Mouse (Mus musculus) MEL (cell line): ENCODE data around the gene Twnk. TPM values are rescaled to one million over a fixed set of nuclear protein-coding genes. Genes with fewer than 3 reads are reported as not detected.
A peak's percentile ranks its signal among the peaks of the same experiment; 100 is the strongest.

Experiments
- DNase-seq: peaks from one replicate; pipeline ENCODE4 v3.0.0; 2011; ENCODE audit warnings: low read depth, low spot score
- H3K27ac ChIP-seq: 2 replicates; pipeline ENCODE4 v1.5.1; 2012; ENCODE audit warnings: low read depth, mild to moderate bottlenecking, control low read depth, low read length, moderate library complexity; ENCODE audit not compliant: control insufficient read depth
- H3K27me3 ChIP-seq, 2 experiments: fragments of 150-350 bp in 1 of 2; sonication (generic) in 1 of 2; 2 replicates each; pipeline ENCODE4 v1.6.1; 2012; ENCODE audit warnings: low read length in 2 of 2, mild to moderate bottlenecking in 2 of 2, improper control_type of control experiment in 1 of 2, moderate library complexity in 1 of 2; ENCODE audit not compliant: insufficient read depth in 2 of 2, control insufficient read depth in 1 of 2
- H3K36me3 ChIP-seq, 2 experiments: 2 replicates each; pipeline ENCODE4 v1.6.1; 2012 to 2014; ENCODE audit warnings: low read length in 2 of 2, improper control_type of control experiment in 1 of 2, inconsistent platforms in 1 of 2, mild to moderate bottlenecking in 1 of 2; ENCODE audit not compliant: insufficient read depth in 2 of 2, control insufficient read depth in 1 of 2
- H3K4me1 ChIP-seq, 2 experiments: fragments of 150-350 bp in 1 of 2; sonication (generic) in 1 of 2; 2 replicates each; pipeline ENCODE4 v1.6.1; 2012; ENCODE audit warnings: low read length in 2 of 2, improper control_type of control experiment in 1 of 2, mild to moderate bottlenecking in 1 of 2; ENCODE audit not compliant: insufficient read depth in 2 of 2, control insufficient read depth in 1 of 2
- H3K4me3 ChIP-seq, 2 experiments: fragments of 150-350 bp in 1 of 2; sonication (generic) in 1 of 2; 2 replicates each; pipeline ENCODE4 v1.5.1; 2012; ENCODE audit warnings: low read depth in 2 of 2, low read length in 2 of 2, mild to moderate bottlenecking in 2 of 2, moderate library complexity in 2 of 2, control low read depth in 1 of 2, improper control_type of control experiment in 1 of 2; ENCODE audit not compliant: control insufficient read depth in 1 of 2, insufficient read depth in 1 of 2
- H3K79me2 ChIP-seq: 2 replicates; pipeline ENCODE4 v1.6.1; 2012; ENCODE audit warnings: mild to moderate bottlenecking, low read length, moderate library complexity; ENCODE audit not compliant: control insufficient read depth, poor library complexity, insufficient read depth
- H3K9ac ChIP-seq: 2 replicates; pipeline ENCODE4 v1.6.1; 2012; ENCODE audit warnings: low read depth, mild to moderate bottlenecking, control low read depth, low read length, moderate library complexity; ENCODE audit not compliant: control insufficient read depth, poor library complexity, severe bottlenecking
- H3K9me3 ChIP-seq: fragments of 150-350 bp; sonication (generic); replicated peaks from 2 replicates; pipeline ENCODE4 v1.6.1; 2012; ENCODE audit warnings: mild to moderate bottlenecking, low read length, improper control_type of control experiment, moderate library complexity; ENCODE audit not compliant: insufficient read depth
- BHLHE40 ChIP-seq: IDR thresholded peaks from 2 replicates; pipeline ENCODE4 v1.6.1; 2012; ENCODE audit warnings: low read depth, mild to moderate bottlenecking, inconsistent platforms, low read length, improper control_type of control experiment, borderline replicate concordance
- CTCF ChIP-seq, 3 experiments: IDR thresholded peaks in 2 of 3; conservative IDR thresholded peaks in 1 of 3; 2 replicates each; pipeline ENCODE4 v1.5.1; 2011 to 2012; ENCODE audit warnings: low read length in 3 of 3, low read depth in 2 of 3, mild to moderate bottlenecking in 2 of 3, improper control_type of control experiment in 1 of 3, inconsistent platforms in 1 of 3, mixed read lengths in 1 of 3, moderate library complexity in 1 of 3; ENCODE audit not compliant: control insufficient read depth in 1 of 3, insufficient read depth in 1 of 3, poor library complexity in 1 of 3, severe bottlenecking in 1 of 3
- ELF1 ChIP-seq: IDR thresholded peaks from 2 replicates; pipeline ENCODE4 v1.6.1; 2014; ENCODE audit warnings: low read depth, mild to moderate bottlenecking, inconsistent platforms, low read length, improper control_type of control experiment, moderate library complexity
- GATA1 ChIP-seq: IDR thresholded peaks from 2 replicates; pipeline ENCODE4 v1.6.1; 2011; ENCODE audit warnings: low read depth, low read length, improper control_type of control experiment
- HCFC1 ChIP-seq: IDR thresholded peaks from 2 replicates; pipeline ENCODE4 v1.6.1; 2012; ENCODE audit warnings: low read depth, mild to moderate bottlenecking, inconsistent platforms, low read length, improper control_type of control experiment, moderate library complexity
- JUND ChIP-seq: IDR thresholded peaks from 2 replicates; pipeline ENCODE4 v1.6.1; 2011; ENCODE audit warnings: low read depth, mild to moderate bottlenecking, improper control_type of control experiment, low read length
- KAT2A ChIP-seq: conservative IDR thresholded peaks from 2 replicates; pipeline ENCODE4 v1.6.1; 2012; ENCODE audit warnings: low read depth, low read length, improper control_type of control experiment, inconsistent platforms
- MAZ ChIP-seq: IDR thresholded peaks from 2 replicates; pipeline ENCODE4 v1.6.1; 2012; ENCODE audit warnings: low read depth, mild to moderate bottlenecking, inconsistent platforms, low read length, improper control_type of control experiment
- MEF2A ChIP-seq: IDR thresholded peaks from 2 replicates; pipeline ENCODE4 v1.6.1; 2014; ENCODE audit warnings: low read depth, mild to moderate bottlenecking, inconsistent platforms, low read length, improper control_type of control experiment; ENCODE audit not compliant: poor library complexity, insufficient replicate concordance, severe bottlenecking; ENCODE audit errors: extremely low read depth
- MXI1 ChIP-seq: IDR thresholded peaks from 2 replicates; pipeline ENCODE4 v1.6.1; 2011; ENCODE audit warnings: mild to moderate bottlenecking, low read depth, low read length, improper control_type of control experiment
- MYB ChIP-seq: IDR thresholded peaks from 2 replicates; pipeline ENCODE4 v1.6.1; 2011; ENCODE audit warnings: mild to moderate bottlenecking, low read depth, low read length, improper control_type of control experiment
- MYC ChIP-seq: IDR thresholded peaks from 2 replicates; pipeline ENCODE4 v1.6.1; 2011; ENCODE audit warnings: low read depth, mild to moderate bottlenecking, low read length, improper control_type of control experiment, moderate library complexity
- POLR2AphosphoS5 ChIP-seq: IDR thresholded peaks from 2 replicates; pipeline ENCODE4 v1.6.1; 2012; ENCODE audit warnings: low read depth, borderline replicate concordance, mild to moderate bottlenecking, inconsistent platforms, low read length, moderate library complexity, mixed read lengths
- RAD21 ChIP-seq: IDR thresholded peaks from 2 replicates; pipeline ENCODE4 v1.6.1; 2011; ENCODE audit warnings: mild to moderate bottlenecking, low read depth, low read length, improper control_type of control experiment
- RCOR1 ChIP-seq: IDR thresholded peaks from 2 replicates; pipeline ENCODE4 v1.6.1; 2012; ENCODE audit warnings: low read depth, mild to moderate bottlenecking, inconsistent platforms, low read length, improper control_type of control experiment
- SIN3A ChIP-seq: IDR thresholded peaks from 2 replicates; pipeline ENCODE4 v1.6.1; 2012; ENCODE audit warnings: low read length, improper control_type of control experiment, inconsistent platforms
- SMC3 ChIP-seq: IDR thresholded peaks from 2 replicates; pipeline ENCODE4 v1.6.1; 2011; ENCODE audit warnings: low read depth, low read length, improper control_type of control experiment
- TAL1 ChIP-seq: IDR thresholded peaks from 2 replicates; pipeline ENCODE4 v1.6.1; 2012; ENCODE audit warnings: mild to moderate bottlenecking, inconsistent platforms, low read length, moderate library complexity, mixed read lengths
- TBP ChIP-seq: IDR thresholded peaks from 2 replicates; pipeline ENCODE4 v1.8.0; 2011; ENCODE audit warnings: low read depth, low read length, improper control_type of control experiment
- TCF12 ChIP-seq: IDR thresholded peaks from 2 replicates; pipeline ENCODE4 v1.6.1; 2014; ENCODE audit warnings: low read depth, mild to moderate bottlenecking, inconsistent platforms, low read length, improper control_type of control experiment, moderate library complexity
- UBTF ChIP-seq: IDR thresholded peaks from 2 replicates; pipeline ENCODE4 v1.6.1; 2012; ENCODE audit warnings: low read depth, mild to moderate bottlenecking, inconsistent platforms, low read length, improper control_type of control experiment, moderate library complexity, borderline replicate concordance; ENCODE audit not compliant: insufficient read depth
- USF2 ChIP-seq, 2 experiments: IDR thresholded peaks; 2 replicates each; pipeline ENCODE4 v1.6.1; 2011 to 2012; ENCODE audit warnings: improper control_type of control experiment in 2 of 2, low read length in 2 of 2, borderline replicate concordance in 1 of 2, inconsistent platforms in 1 of 2, low read depth in 1 of 2, mild to moderate bottlenecking in 1 of 2; ENCODE audit not compliant: insufficient read depth in 1 of 2
- ZC3H11A ChIP-seq: IDR thresholded peaks from 2 replicates; pipeline ENCODE4 v1.6.1; 2012; ENCODE audit warnings: low read depth, mild to moderate bottlenecking, inconsistent platforms, low read length, improper control_type of control experiment
- polyA plus RNA-seq, 2 experiments: library from polyadenylated mRNA; stranded (reverse) in 1 of 2; unstranded in 1 of 2; fragments of >175 nt in 1 of 2; fragments of >200 nt in 1 of 2; gene quantifications; 2 replicates each; pipeline versions ENCODE4 v1.2.1 to v1.2.4; 2012; ENCODE audit warnings: low replicate concordance in 2 of 2, low read depth in 1 of 2; ENCODE audit not compliant: insufficient read length in 2 of 2, insufficient read depth in 1 of 2, missing spikeins in 1 of 2
- total RNA-seq: library from RNA; depleted of rRNA; stranded (reverse); fragments of 300-350 nt; gene quantifications from 2 replicates; pipeline ENCODE4 v1.2.3, GENCODE M21; 2012

Gene Twnk
- total and polyA plus RNA-seq, 3 experiments: 37.5 to 55.6 TPM; not detected in 1

DNA sequence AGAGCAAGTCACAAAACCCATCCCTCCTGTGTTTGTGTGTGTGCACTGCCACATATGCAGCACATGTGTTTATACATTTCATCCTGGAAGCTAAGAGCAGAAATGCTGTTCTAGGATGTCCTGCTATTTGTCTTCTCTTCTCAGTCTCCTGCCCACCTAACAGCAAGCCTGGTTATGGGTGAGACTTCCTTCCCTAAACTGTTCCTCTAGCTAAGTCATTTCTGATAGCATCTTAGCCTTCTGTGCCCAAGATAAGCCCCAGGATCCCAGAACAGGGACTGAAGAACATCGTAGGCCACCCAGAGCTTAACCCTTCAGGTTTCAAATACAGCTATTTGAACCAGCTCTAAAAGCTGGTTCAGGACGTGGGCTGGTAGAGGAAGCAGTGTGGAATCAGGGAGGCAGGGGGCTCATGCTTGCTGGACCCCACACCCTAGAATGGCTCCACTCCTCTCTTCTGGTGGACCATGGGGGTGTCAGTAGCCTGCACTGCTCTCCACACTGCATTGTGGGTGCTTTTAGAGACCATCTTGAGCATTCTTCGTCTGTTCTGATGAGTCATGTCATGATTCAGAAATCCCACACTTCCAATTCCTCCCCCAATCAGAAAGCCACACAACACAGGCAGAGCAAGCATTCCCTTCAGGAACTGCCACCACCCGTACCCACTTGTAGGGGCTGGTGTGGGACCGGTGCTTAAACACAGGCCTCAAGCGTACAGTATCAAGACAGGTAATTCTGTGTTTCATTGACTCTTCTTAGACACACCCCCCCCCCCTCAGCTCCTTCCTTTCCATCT is 49.6 kb downstream of the Twnk start (continued):
- TF ChIP-seq USF2 (IDR thresholded peaks at IDR 0.05; ENCODE audit: borderline replicate concordance in 1 of 2, insufficient read depth in 1 of 2, low read depth in 1 of 2, low read length in 2 of 2): no peak
- TF ChIP-seq MEF2A: no peak
- TF ChIP-seq ZC3H11A: no peak
- TF ChIP-seq MYB: no peak
- peak; percentile 62 for TF ChIP-seq RCOR1
- no peak for TF ChIP-seq MAZ
- TF ChIP-seq MYC: no peak
- no peak for TF ChIP-seq TAL1
- 0 out of 2 replicates have a peak, but pooled peaks have one; percentile 42 for TF ChIP-seq MXI1
- TF ChIP-seq UBTF: no peak
- no peak for TF ChIP-seq KAT2A
- no peak; the same call in 1 of the 2 replicates for TF ChIP-seq SIN3A
- TF ChIP-seq HCFC1: no peak
- no peak for TF ChIP-seq BHLHE40
- TF ChIP-seq POLR2AphosphoS5: no peak

DNA sequence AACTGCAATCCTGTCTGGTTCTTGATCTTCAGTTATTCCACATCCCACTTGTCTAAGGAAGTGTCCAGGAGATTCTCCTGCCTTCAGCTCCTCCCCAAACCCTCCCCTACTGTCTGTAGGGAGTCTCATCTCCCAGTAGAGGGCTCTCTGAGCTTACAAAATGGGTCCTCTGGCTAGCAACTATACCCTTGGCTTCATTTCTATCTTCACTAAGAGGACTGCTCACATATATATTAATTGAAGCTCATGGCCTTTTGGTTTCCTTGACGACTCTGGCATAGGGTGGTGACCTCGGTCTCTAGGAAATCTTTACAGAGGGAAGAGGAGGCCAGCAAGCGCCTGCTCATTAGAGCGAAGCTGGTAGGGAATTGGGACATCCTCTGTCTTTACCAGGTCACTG is 50.9 kb downstream of the Twnk start:
- Histone ChIP-seq H3K36me3 (peaks cover 0 to 29% of the 10 kb centered on the region in 2 experiments; a peak in 2 of 4 replicates), H3K79me2 (peaks cover 3% of the 10 kb centered on the region; the same call in 1 of the 2 replicates), H3K4me3 (no peak overlapping the region), H3K9me3 (no peaks in the 10 kb centered on the region), H3K9ac (no peak overlapping the region), H3K4me1 (peaks cover 13 to 32% of the 10 kb centered on the region in 2 experiments), H3K27me3 (no peaks in the 10 kb centered on the region), H3K27ac (no peak overlapping the region)
- TF ChIP-seq ELF1: no peak
- TF ChIP-seq SMC3: peak; percentile 78
- no peak for TF ChIP-seq TBP
- 0 out of 2 replicates have a peak, but pooled peaks have one; percentile 24 for TF ChIP-seq MXI1
- TF ChIP-seq POLR2AphosphoS5: no peak
- TF ChIP-seq RAD21: peak; percentile 96
- TF ChIP-seq GATA1: 0 out of 2 replicates have a peak, but pooled peaks have one; percentile 21
- TF ChIP-seq CTCF (IDR thresholded peaks at IDR 0.05 in 2 of 3, conservative IDR thresholded peaks at IDR 0.05 in 1 of 3; ENCODE audit: control insufficient read depth in 1 of 3, insufficient read depth in 1 of 3, low read depth in 2 of 3, low read length in 3 of 3, poor library complexity in 1 of 3, severe bottlenecking in 1 of 3): peak; percentile 71 to 98 (median 76)
- peak; percentile 78 for TF ChIP-seq MAZ
- TF ChIP-seq TCF12: no peak
- peak; percentile 56; the same call in 1 of the 2 replicates for TF ChIP-seq JUND
- TF ChIP-seq ZC3H11A: peak; percentile 86
- peak; percentile 65; the same call in 1 of the 2 replicates for TF ChIP-seq SIN3A
- DNase-seq: peak; percentile 84
